8 mouse cellular contexts compared by ENCODE assay signal in the genomic region with DNA sequence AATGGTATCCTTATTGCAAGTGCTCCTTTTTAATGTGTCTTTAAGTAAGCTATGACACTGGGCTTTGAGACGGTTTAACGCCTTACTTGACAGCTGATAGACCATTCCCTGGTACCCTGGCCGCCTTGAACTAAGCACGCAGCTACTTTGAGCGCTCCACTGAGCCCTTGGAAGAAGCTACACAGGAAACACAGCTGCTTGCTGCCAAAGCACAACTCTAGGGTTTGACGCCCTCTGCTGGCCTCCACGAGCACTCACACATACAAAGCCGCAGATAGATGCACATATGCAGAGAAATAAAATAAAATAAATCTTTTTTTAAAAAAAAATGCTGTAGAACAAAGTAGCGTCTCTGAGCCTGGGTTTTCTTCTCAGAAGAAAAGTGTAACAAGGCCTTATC. TPM values are rescaled to one million over a fixed set of nuclear protein-coding genes. Genes with fewer than 3 reads are reported as not detected.
DNase-seq lines count a peak whose midpoint lies in the region; ATAC-seq lines count a peak whose summit lies in the region.

No protein-coding gene starts in this region.

- H3K9me3 ChIP-seq in heart, embryonic 15.5 days (replicated peaks) = no peaks in the 10 kb centered on the region
- H3K9me3 ChIP-seq in limb, embryonic 10.5 days (replicated peaks) = no peaks in the 10 kb centered on the region

- peak overlapping the region; percentile 48 for H3K4me2 ChIP-seq in heart, embryonic 15.5 days

- H3K4me1 ChIP-seq in heart, embryonic 15.5 days (replicated peaks) = peaks cover 9% of the 10 kb centered on the region; the same call in 1 of the 2 replicates
- H3K4me1 ChIP-seq in limb, embryonic 10.5 days = peaks cover 13% of the 10 kb centered on the region

- H3K27ac ChIP-seq in heart, embryonic 15.5 days = no peak overlapping the region
- no peak overlapping the region for H3K27ac ChIP-seq in limb, embryonic 10.5 days

- DNase-seq in heart, adult 18-20 months = no peak
- DNase-seq in ES-CJ7 (ENCODE audit: low read depth, low spot score) = peak; percentile 88
- DNase-seq in embryo, embryonic 9.5 days (ENCODE audit: extremely low spot score) = peak; percentile 64
- DNase-seq in limb, embryonic 10.5 days (ENCODE audit: low spot score) = peak; percentile 59
- peak; percentile 43 for DNase-seq in retina, postnatal 7 days (ENCODE audit: low read depth, low spot score)
- DNase-seq in adrenal gland, postnatal 14 days = no peak

- H3K36me3 ChIP-seq in heart, embryonic 15.5 days = no peaks in the 10 kb centered on the region
- H3K36me3 ChIP-seq in limb, embryonic 10.5 days = no peaks in the 10 kb centered on the region

- H3K27me3 ChIP-seq in heart, embryonic 15.5 days = peaks cover 18% of the 10 kb centered on the region; the same call in 1 of the 2 replicates
- H3K27me3 ChIP-seq in limb, embryonic 10.5 days (ENCODE audit: low read depth, poor library complexity, severe bottlenecking) = 0 out of 2 replicates have a peak, but pooled peaks cover 11% of the 10 kb centered on the region

- 21% methylated on average over 9 of the region's 9 CpGs for WGBS in heart, embryonic 15.5 days
- WGBS in limb, embryonic 10.5 days = 20% methylated on average over 9 of the region's 9 CpGs

- H3K9ac ChIP-seq in heart, embryonic 15.5 days = no peak overlapping the region

- H3K4me3 ChIP-seq in heart, embryonic 15.5 days = no peak overlapping the region
- H3K4me3 ChIP-seq in limb, embryonic 10.5 days = peak overlapping the region; percentile 41

- no peak for ATAC-seq in heart, embryonic 15.5 days (replicated peaks; ENCODE audit: insufficient number of reproducible peaks, insufficient read depth, low FRiP score, low read depth)
- ATAC-seq in megakaryocyte progenitor cell, adult 5-6 weeks (replicated peaks; ENCODE audit: poor library complexity) = no peak

RNA-seq across cellular contexts. Expression of gene Pla2g5, which starts 4.0 kb away (rescaled TPM):
- polyA plus RNA-seq in heart, embryonic 15.5 days (2015; fragmentation: Nextera tagmentation; extraction: Ambion mirVana) = 2.7 and 3.6 TPM in 2 replicates
- 10 to 100 TPM; 31.6 to 41.3 TPM for total RNA-seq in heart, adult 18-20 months (2021)
- 0.15 and 0.30 TPM in 2 replicates for polyA plus RNA-seq in limb, embryonic 10.5 days (2016; fragmentation: Nextera tagmentation; extraction: Ambion mirVana)
- total RNA-seq in megakaryocyte progenitor cell, adult 5-6 weeks (2015) = not detected in 2 replicates
- total RNA-seq in megakaryocyte progenitor cell, adult 5-6 weeks (2017) = not detected in 2 replicates
- total RNA-seq in adrenal gland, postnatal 14 days (2021) = 9.2 and 13.2 TPM in 2 replicates

RNA-seq across cellular contexts. Expression of gene Gm13030, which starts 14.5 kb away (rescaled TPM):
- polyA plus RNA-seq in heart, embryonic 15.5 days (2015; fragmentation: Nextera tagmentation; extraction: Ambion mirVana) = not detected in 2 replicates
- not detected for total RNA-seq in heart, adult 18-20 months (2021)
- polyA plus RNA-seq in limb, embryonic 10.5 days (2016; fragmentation: Nextera tagmentation; extraction: Ambion mirVana) = not detected in 2 replicates
- not detected in 2 replicates for total RNA-seq in megakaryocyte progenitor cell, adult 5-6 weeks (2015)
- total RNA-seq in megakaryocyte progenitor cell, adult 5-6 weeks (2017) = not detected in 2 replicates
- not detected in 2 replicates for total RNA-seq in adrenal gland, postnatal 14 days (2021)

RNA-seq across cellular contexts. Expression of gene Pla2g2e, which starts 18.5 kb away (rescaled TPM):
- not detected in 2 replicates for polyA plus RNA-seq in heart, embryonic 15.5 days (2015; fragmentation: Nextera tagmentation; extraction: Ambion mirVana)
- under 1 TPM in 1 of 2 experiments, not detected in 1; 0.69 TPM for total RNA-seq in heart, adult 18-20 months (2021)
- 0.20 TPM in 1 of 2 replicates, not detected in the other for polyA plus RNA-seq in limb, embryonic 10.5 days (2016; fragmentation: Nextera tagmentation; extraction: Ambion mirVana)
- not detected in 2 replicates for total RNA-seq in megakaryocyte progenitor cell, adult 5-6 weeks (2015)
- not detected in 2 replicates for total RNA-seq in megakaryocyte progenitor cell, adult 5-6 weeks (2017)
- 1.2 and 1.4 TPM in 2 replicates for total RNA-seq in adrenal gland, postnatal 14 days (2021)

RNA-seq across cellular contexts. Expression of gene Otud3, which starts 54.5 kb away (rescaled TPM):
- 2.6 and 3.3 TPM in 2 replicates for polyA plus RNA-seq in heart, embryonic 15.5 days (2015; fragmentation: Nextera tagmentation; extraction: Ambion mirVana)
- 10 to 100 TPM in 1 of 2 experiments, 1 to 10 TPM in 1; 9.6 to 11.5 TPM for total RNA-seq in heart, adult 18-20 months (2021)
- polyA plus RNA-seq in limb, embryonic 10.5 days (2016; fragmentation: Nextera tagmentation; extraction: Ambion mirVana) = 3.8 and 4.5 TPM in 2 replicates
- total RNA-seq in megakaryocyte progenitor cell, adult 5-6 weeks (2015) = 1.9 and 3.9 TPM in 2 replicates
- 8.6 and 8.9 TPM in 2 replicates for total RNA-seq in megakaryocyte progenitor cell, adult 5-6 weeks (2017)
- 11.0 and 12.1 TPM in 2 replicates for total RNA-seq in adrenal gland, postnatal 14 days (2021)

Comparison
In these comparisons a context has a peak if more than half of its experiments do, and no peak if none do; other contexts are left out.
1. DNase-seq: peak in ES-CJ7 (single experiment), embryo, embryonic 9.5 days (single experiment), limb, embryonic 10.5 days (single experiment) and retina, postnatal 7 days (single experiment); none in heart, adult 18-20 months (0 of 2) and adrenal gland, postnatal 14 days (single experiment).
2. RNA of gene Pla2g5, which starts 4.0 kb away (total RNA-seq): 31.6 to 41.3 TPM in heart, adult 18-20 months and 9.2 to 13.2 TPM in adrenal gland, postnatal 14 days; not detected in megakaryocyte progenitor cell, adult 5-6 weeks; every median in the first group is over 10 times any median in the second.